Mouse (Mus musculus) retina, postnatal 7 days (tissue): ENCODE results near the gene Rcan1.

Source experiments
- DNase-seq: peaks from one replicate; pipeline ENCODE4 v3.0.0-alpha.2; 2012; ENCODE audit warnings: low read depth, low spot score

The Rcan1 gene

GRCm38 (mm10) chr16:92353295-92353694, 117.4 kb downstream of the Rcan1 start:
- no peak for DNase-seq

- DNase-seq: no peak
These were observed 121.7 kb downstream of the Rcan1 start for GRCm38 (mm10) chr16:92348941-92349340.

- DNase-seq: no peak
These were observed 124.3 kb downstream of the Rcan1 start for GRCm38 (mm10) chr16:92346297-92346916.

GRCm38 (mm10) chr16:92345177-92345576, 125.5 kb downstream of the Rcan1 start:
- DNase-seq: no peak
